Mouse (Mus musculus): ENCODE data around the gene Rhob.

DNA sequence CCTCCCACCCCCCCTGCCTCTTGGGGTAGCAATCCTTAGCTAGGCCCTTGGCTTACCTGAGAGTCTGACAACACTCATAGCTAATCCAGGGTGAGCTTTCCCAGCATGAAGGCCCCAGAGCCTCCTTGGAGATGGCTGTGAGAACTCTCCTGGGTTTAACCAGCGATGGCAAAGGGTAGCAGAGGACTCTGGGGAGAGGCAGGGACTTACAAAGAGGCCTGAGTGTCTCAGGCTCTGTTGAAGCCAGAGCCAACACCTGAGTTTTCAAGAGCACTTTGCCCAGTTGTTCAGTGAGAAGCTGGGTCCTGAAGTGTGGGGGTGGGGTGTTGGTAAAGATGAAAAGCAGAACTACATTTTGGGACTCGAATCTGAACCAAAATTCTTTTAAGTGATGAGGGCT lies 44.8 kb downstream of the Rhob start:
- no peak for TF ChIP-seq CTCF (IDR thresholded peaks at IDR 0.05)
- no peak for TF ChIP-seq EP300 (IDR thresholded peaks at IDR 0.05; ENCODE audit: insufficient read depth, low read depth, low read length)

Measured in heart, adult 2 months (tissue).